Mouse (Mus musculus) layer of hippocampus, adult 2 months (tissue): ENCODE data around the gene Limd2. TPM values are rescaled to one million over a fixed set of nuclear protein-coding genes. Genes with fewer than 3 reads are reported as not detected.
"Not testable (repeated sequence)": the region's sequence is repeated elsewhere in the genome, so short reads cannot be mapped to it uniquely, and the experiment has no call there.

Source experiments
- DNase-seq, 2 experiments: peaks; one replicate each; pipeline ENCODE4 v3.0.0; 2022; ENCODE audit warnings: low spot score in 2 of 2
- H3K27ac ChIP-seq: fragments of 200-600 bp; 2 replicates; pipeline ENCODE4 v1.8.1; 2022
- H3K4me3 ChIP-seq: fragments of 200-600 bp; 2 replicates; pipeline ENCODE4 v1.8.1; 2022; ENCODE audit warnings: mild to moderate bottlenecking
- CTCF ChIP-seq: fragments of 200-600 bp; conservative IDR thresholded peaks from 2 replicates; pipeline ENCODE4 v1.8.1; 2022; ENCODE audit warnings: antibody characterized with exemption, mild to moderate bottlenecking, moderate library complexity
- total RNA-seq, 2 experiments: library from RNA; stranded (reverse); gene quantifications; 2 replicates each; pipeline ENCODE4 v1.2.3; 2021

Gene Limd2
- total RNA-seq, 2 experiments from 2014 or later = 153 TPM

GRCm38 (mm10) chr11:106151219-106151618, 9.4 kb downstream of the Limd2 start:
- H3K4me3 ChIP-seq = no peak overlapping the region
- TF ChIP-seq CTCF = no peak
- DNase-seq = no peak
- peak overlapping the region; percentile 84 for H3K27ac ChIP-seq

- Histone ChIP-seq H3K27ac (peak overlapping the region; percentile 85), H3K4me3 (peak overlapping the region; percentile 26)
- peak; percentile 19 to 36 for DNase-seq
- TF ChIP-seq CTCF = peak; percentile 38
Measured at GRCm38 (mm10) chr11:106134580-106135528, 25.8 kb downstream of the Limd2 start.

- TF ChIP-seq CTCF = no peak
Measured at GRCm38 (mm10) chr11:106132516-106132915, 28.1 kb downstream of the Limd2 start.

GRCm38 (mm10) chr11:106129477-106129876, 31.2 kb downstream of the Limd2 start:
- no peak overlapping the region for H3K4me3 ChIP-seq
- no peak for TF ChIP-seq CTCF
- DNase-seq = no peak
- no peak overlapping the region for H3K27ac ChIP-seq

More at GRCm38 (mm10) chr11:106132516-106132915, 28.1 kb downstream of the Limd2 start:
- Histone ChIP-seq H3K4me3 (no peak overlapping the region), H3K27ac (no peak overlapping the region)
- DNase-seq = no peak

- not testable (repeated sequence) for H3K27ac ChIP-seq, DNase-seq, H3K4me3 ChIP-seq
Measured at GRCm38 (mm10) chr11:106126727-106127373, 33.8 kb downstream of the Limd2 start.

GRCm38 (mm10) chr11:106125827-106126226, 34.8 kb downstream of the Limd2 start:
- no peak overlapping the region for H3K27ac ChIP-seq
- TF ChIP-seq CTCF = no peak
- DNase-seq = no peak
- no peak overlapping the region for H3K4me3 ChIP-seq

GRCm38 (mm10) chr11:106124784-106125183, 35.9 kb downstream of the Limd2 start:
- no peak for DNase-seq
- no peak for TF ChIP-seq CTCF
- Histone ChIP-seq H3K4me3 (no peak overlapping the region), H3K27ac (no peak overlapping the region)

- peak overlapping the region; percentile 49; the same call in 1 of the 2 replicates for H3K27ac ChIP-seq
- no peak for DNase-seq
- no peak for TF ChIP-seq CTCF
- H3K4me3 ChIP-seq = no peak overlapping the region
Measured at GRCm38 (mm10) chr11:106122736-106123135, 37.9 kb downstream of the Limd2 start.

- no peak for DNase-seq
- Histone ChIP-seq H3K27ac (peak overlapping the region; percentile 49), H3K4me3 (no peak overlapping the region)
- TF ChIP-seq CTCF = no peak
Measured at GRCm38 (mm10) chr11:106122221-106122620, 38.4 kb downstream of the Limd2 start.

GRCm38 (mm10) chr11:106111688-106112087, 49.0 kb downstream of the Limd2 start:
- no peak for TF ChIP-seq CTCF
- Histone ChIP-seq H3K27ac (no peak overlapping the region), H3K4me3 (no peak overlapping the region)
- no peak for DNase-seq

Other genes with a start within 250 kb of the Limd2 start
- gene Cyb561, start 207.5 kb downstream of the Limd2 start, total RNA-seq = 10 to 100 TPM; 47.3 to 49.6 TPM
- gene Ace, start 192.9 kb downstream of the Limd2 start, total RNA-seq = 1 to 10 TPM; 6.4 to 6.8 TPM
- gene Ace3, start 166.2 kb downstream of the Limd2 start, total RNA-seq = not detected
- gene Kcnh6, start 152.7 kb downstream of the Limd2 start, total RNA-seq = 1 to 10 TPM; 1.1 to 1.4 TPM
- gene Dcaf7, start 124.0 kb downstream of the Limd2 start, total RNA-seq = 100 to 1,000 TPM; 138 to 143 TPM
- gene Taco1, start 94.8 kb downstream of the Limd2 start, total RNA-seq = 10 to 100 TPM; 20.4 to 21.3 TPM
- gene Map3k3, start 76.2 kb downstream of the Limd2 start, total RNA-seq = 10 to 100 TPM; 31.5 to 33.0 TPM
- gene Gm10840, start within 50 bp of the Limd2 start, total RNA-seq = not detected
- gene Strada, start 41.3 kb upstream of the Limd2 start, total RNA-seq = 10 to 100 TPM; 32.0 to 34.3 TPM
- 10 to 100 TPM; 89.8 to 98.2 TPM for gene Ccdc47, start 55.5 kb upstream of the Limd2 start, total RNA-seq
- gene Ddx42, start 56.1 kb upstream of the Limd2 start, total RNA-seq = 10 to 100 TPM; 69.8 to 71.1 TPM
- 10 to 100 TPM; 33.5 to 36.1 TPM for gene Ftsj3, start 95.2 kb upstream of the Limd2 start, total RNA-seq
- gene Psmc5, start 95.3 kb upstream of the Limd2 start, total RNA-seq = 100 to 1,000 TPM; 160 to 176 TPM
- gene Smarcd2, start 112.1 kb upstream of the Limd2 start, total RNA-seq = 10 to 100 TPM; 32.8 to 34.4 TPM
- under 1 TPM; 0.15 to 0.34 TPM for gene Tcam1, start 115.8 kb upstream of the Limd2 start, total RNA-seq
- not detected for gene Gh, start 141.0 kb upstream of the Limd2 start, total RNA-seq
- not detected for gene Cd79b, start 153.9 kb upstream of the Limd2 start, total RNA-seq
- gene Scn4a, start 192.4 kb upstream of the Limd2 start, total RNA-seq = not detected
- gene Prr29, start 204.6 kb upstream of the Limd2 start, total RNA-seq = not detected
- gene Icam2, start 227.2 kb upstream of the Limd2 start, total RNA-seq = 1 to 10 TPM; 2.1 to 2.2 TPM